Mouse (Mus musculus) hindbrain, embryonic 11.5 days (tissue): ENCODE results near the gene Sh3bgrl2. TPM values are rescaled to one million over a fixed set of nuclear protein-coding genes. Genes with fewer than 3 reads are reported as not detected.

Experiments used
- ATAC-seq: fragments of 200-750 bp; cut with Nextera tagmentation; 2 replicates; pipeline ENCODE4 v1.8.0; 2017; ENCODE audit warnings: mild to moderate bottlenecking, moderate TSS enrichment, moderate library complexity; ENCODE audit not compliant: low FRiP score
- DNase-seq: peaks from one replicate; pipeline ENCODE4 v3.0.0-alpha.2; 2015; ENCODE audit warnings: low spot score
- H3K27ac ChIP-seq: fragments of 300-500 bp; sonication (generic); 2 replicates; pipeline ENCODE4 v1.5.1; 2014; ENCODE audit warnings: mild to moderate bottlenecking, low read depth, low read length
- H3K27me3 ChIP-seq: fragments of 300-500 bp; sonication (generic); 2 replicates; pipeline ENCODE4 v1.6.1; 2014; ENCODE audit warnings: mild to moderate bottlenecking, low read length, moderate library complexity, mixed read lengths; ENCODE audit not compliant: control insufficient read depth, insufficient read depth
- H3K36me3 ChIP-seq: fragments of 300-500 bp; sonication (generic); 2 replicates; pipeline ENCODE4 v1.6.1; 2014; ENCODE audit warnings: mild to moderate bottlenecking, low read length, moderate library complexity, mixed read lengths; ENCODE audit not compliant: control insufficient read depth, insufficient read depth
- H3K4me1 ChIP-seq: fragments of 300-500 bp; sonication (generic); replicated peaks from 2 replicates; pipeline ENCODE4 v1.6.1; 2014; ENCODE audit warnings: low read length, mixed read lengths; ENCODE audit not compliant: control insufficient read depth, insufficient read depth
- H3K4me2 ChIP-seq: fragments of 300-500 bp; sonication (generic); replicated peaks from 2 replicates; pipeline ENCODE4 v1.6.1; 2014; ENCODE audit warnings: mild to moderate bottlenecking, low read depth, low read length
- H3K4me3 ChIP-seq: fragments of 300-500 bp; sonication (generic); 2 replicates; pipeline ENCODE4 v1.5.1; 2014; ENCODE audit warnings: low read depth, low read length
- H3K9ac ChIP-seq: fragments of 300-500 bp; sonication (generic); 2 replicates; pipeline ENCODE4 v1.6.1; 2014; ENCODE audit warnings: low read depth, low read length
- H3K9me3 ChIP-seq: fragments of 300-500 bp; sonication (generic); 2 replicates; pipeline ENCODE4 v1.6.1; 2016; ENCODE audit warnings: low read length; ENCODE audit not compliant: control insufficient read depth
- WGBS: fragments of 180-500 bp; shearing (Covaris S2); extraction: QIAGEN DNeasy Blood & Tissue Kit; methylation state at CpG from one replicate; pipeline ENCODE4 v1.1.7; 2014; 5-methylcytosine and 5-hydroxymethylcytosine counted together
- polyA plus RNA-seq: library from polyadenylated mRNA; unstranded; fragments of >200 nt; fragmentation: Nextera tagmentation; extraction: Ambion mirVana; gene quantifications from 2 replicates; pipeline ENCODE4 v1.2.1, GENCODE M21; 2014

Gene Sh3bgrl2
- polyA plus RNA-seq, 1 experiment from 2014 or later = 7.3 TPM

DNA sequence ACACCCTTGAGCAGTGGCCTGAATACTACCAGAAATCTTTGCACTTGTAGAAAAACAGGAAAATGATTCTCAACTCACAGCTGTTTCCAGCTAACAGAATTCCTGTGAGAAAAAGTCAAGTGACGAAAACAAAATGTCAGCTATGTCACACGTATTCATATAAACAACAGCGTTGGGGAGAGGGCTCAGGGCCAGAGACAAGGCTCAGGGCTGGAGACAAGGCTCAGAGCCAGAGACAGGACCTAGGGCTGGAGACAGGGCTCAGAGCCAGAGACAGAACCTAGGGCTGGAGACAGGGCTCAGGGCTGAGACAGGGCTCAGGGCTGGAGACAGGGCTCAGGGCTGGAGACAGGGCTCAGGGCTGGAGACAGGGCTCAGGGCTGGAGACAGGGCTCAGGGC, 139.8 kb downstream of the Sh3bgrl2 start:
- no peaks in the 10 kb centered on the region for H3K4me1 ChIP-seq
- H3K27ac ChIP-seq = no peak overlapping the region
- ATAC-seq (no peak), DNase-seq (no peak)
- H3K27me3 ChIP-seq = no peaks in the 10 kb centered on the region
- H3K36me3 ChIP-seq = no peaks in the 10 kb centered on the region
- no peak overlapping the region for H3K9ac ChIP-seq
- WGBS = 67% methylated on average over 3 of the region's 3 CpGs
- no peak overlapping the region for H3K4me3 ChIP-seq
- no peak overlapping the region for H3K4me2 ChIP-seq
- no peaks in the 10 kb centered on the region for H3K9me3 ChIP-seq

Other genes starting within 250 kb of the Sh3bgrl2 start
- 21.1 and 31.1 TPM in 2 replicates for gene Lca5, start 107.2 kb upstream of the Sh3bgrl2 start, polyA plus RNA-seq